In genomic region chr11:69414421-69415326, GRCm38 (mm10) we compare ENCODE assay signal across 1 mouse cellular context.
TF ChIP-seq lines count a peak whose summit lies in the region.

No protein-coding gene starts in this region.

TF ChIP-seq in CH12.LX, 34 proteins besides CTCF, POLR2A, EP300 and RAD21 (continued from another document):
- no peak for TF ChIP-seq ZMIZ1 (IDR thresholded peaks at IDR 0.05; ENCODE audit: low read depth, low read length)
- 0 out of 2 replicates have a peak, but pooled peaks have one; percentile 13 for TF ChIP-seq NELFE (IDR thresholded peaks at IDR 0.05; ENCODE audit: low read depth, low read length)
- peak; percentile 17; the same call in 1 of the 2 replicates for TF ChIP-seq HCFC1 (IDR thresholded peaks at IDR 0.05; ENCODE audit: low read depth, low read length)
- TF ChIP-seq JUND (conservative IDR thresholded peaks at IDR 0.05; ENCODE audit: low read depth, low read length), result no peak
- TF ChIP-seq MYC (IDR thresholded peaks at IDR 0.05; ENCODE audit: low read depth, low read length), result no peak
- TF ChIP-seq USF1 (IDR thresholded peaks at IDR 0.05; ENCODE audit: low read depth, low read length), result no peak
- TF ChIP-seq MAFK (IDR thresholded peaks at IDR 0.05; ENCODE audit: insufficient replicate concordance, low read length), result no peak
- TF ChIP-seq MAZ (IDR thresholded peaks at IDR 0.05; ENCODE audit: low read depth, low read length), result peak; percentile 93
- TF ChIP-seq ZKSCAN1 (IDR thresholded peaks at IDR 0.05; ENCODE audit: borderline replicate concordance, low read depth, low read length), result no peak
- TF ChIP-seq MEF2A (IDR thresholded peaks at IDR 0.05; ENCODE audit: borderline replicate concordance, low read depth, low read length), result peak; percentile 51; the same call in 1 of the 2 replicates
